Mouse (Mus musculus) urinary bladder, adult 2 months (tissue): ENCODE measurements at regions not wholly inside any gene's neighbourhood (a gene's known extent, or its start where the extent isn't known, plus 50 kb on each side); places are given as distances from the start of the nearest gene placed in this dataset.

ENCODE experiments used
- DNase-seq: peaks from one replicate; pipeline ENCODE4 v3.0.0; 2022; ENCODE audit warnings: low spot score

- peak; percentile 44 for DNase-seq
Measured at GRCm38 (mm10) chr16:14800209-14800608, 106.2 kb upstream of the Efcab1 start.

- DNase-seq: no peak
Measured at GRCm38 (mm10) chr16:14827008-14827407, 79.4 kb upstream of the Efcab1 start.

GRCm38 (mm10) chr16:14840786-14841185, 65.6 kb upstream of the Efcab1 start:
- no peak for DNase-seq
